Mouse (Mus musculus) embryo, embryonic 10.5 days (tissue): ENCODE measurements around the gene Fam78a.

Source experiments
- DNase-seq: peaks from one replicate; pipeline ENCODE4 v3.0.0-alpha.2; 2015; ENCODE audit warnings: low spot score

Gene Fam78a

GRCm38 (mm10) chr2:32084111-32084871, at the start of gene Fam78a:
Fam78a (minus strand) TSS chr2:32084857.
- DNase-seq, result peak; percentile 78

- peak; percentile 94 for DNase-seq
Observed at GRCm38 (mm10) chr2:32134039-32134438, 49.4 kb upstream of the Fam78a start.

GRCm38 (mm10) chr2:32132567-32132992, 47.9 kb upstream of the Fam78a start:
- peak; percentile 88 for DNase-seq

DNA sequence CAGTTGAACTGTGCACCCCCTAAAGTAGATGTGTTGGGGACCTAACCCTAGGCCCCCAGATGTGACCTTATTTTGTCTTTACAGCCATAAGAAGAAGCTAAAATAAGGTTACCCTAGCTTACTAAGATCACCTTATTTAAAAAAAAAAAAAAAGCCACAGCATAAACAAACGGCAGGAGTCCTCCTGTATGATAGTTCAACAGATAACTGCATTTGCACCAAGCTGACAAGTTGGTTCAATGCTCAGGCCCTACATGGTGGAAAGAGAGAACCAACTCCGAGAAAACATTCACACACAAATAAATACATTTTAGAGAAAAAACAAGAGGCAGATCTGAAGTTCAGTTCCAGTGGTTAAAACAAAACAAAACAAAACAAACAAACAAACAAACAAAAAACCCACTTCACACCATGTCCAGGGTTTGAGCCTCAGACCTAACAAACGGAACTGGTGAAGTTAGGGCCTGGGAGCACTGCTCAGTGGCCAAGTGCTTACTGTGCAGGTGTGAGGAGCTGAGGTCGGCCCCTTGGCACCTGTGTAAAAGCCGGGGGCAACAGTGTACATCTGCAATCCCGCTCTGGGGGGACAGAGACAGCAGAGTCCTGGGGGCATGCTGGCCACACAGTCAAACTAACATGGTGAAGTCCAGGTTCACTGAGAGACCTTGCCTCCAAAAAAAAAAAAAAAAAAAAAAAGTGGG, 47.4 kb upstream of the Fam78a start:
- DNase-seq, result no peak

- DNase-seq, result no peak
Observed at GRCm38 (mm10) chr2:32131205-32131834, 46.7 kb upstream of the Fam78a start.

DNA sequence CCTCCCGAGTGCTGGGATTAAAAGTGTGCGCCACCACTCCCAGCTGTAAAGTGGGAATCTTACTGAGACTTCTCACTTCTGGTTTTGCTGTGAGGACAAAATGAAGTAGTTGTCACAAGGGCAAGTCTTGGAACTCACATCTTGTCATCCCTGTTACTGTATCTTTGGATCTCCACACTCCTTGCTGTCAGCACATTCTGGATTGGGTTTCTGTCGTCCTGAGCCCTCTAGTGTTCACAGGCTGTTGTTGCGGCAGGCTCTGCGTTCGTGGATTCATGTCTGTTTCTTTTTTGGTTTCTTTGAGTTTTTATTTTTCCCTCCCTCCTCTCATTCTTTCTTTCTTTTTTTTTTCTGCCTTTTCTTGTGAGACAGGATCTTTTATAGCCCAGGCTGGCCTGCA, 45.8 kb upstream of the Fam78a start:
- peak; percentile 78 for DNase-seq

DNA sequence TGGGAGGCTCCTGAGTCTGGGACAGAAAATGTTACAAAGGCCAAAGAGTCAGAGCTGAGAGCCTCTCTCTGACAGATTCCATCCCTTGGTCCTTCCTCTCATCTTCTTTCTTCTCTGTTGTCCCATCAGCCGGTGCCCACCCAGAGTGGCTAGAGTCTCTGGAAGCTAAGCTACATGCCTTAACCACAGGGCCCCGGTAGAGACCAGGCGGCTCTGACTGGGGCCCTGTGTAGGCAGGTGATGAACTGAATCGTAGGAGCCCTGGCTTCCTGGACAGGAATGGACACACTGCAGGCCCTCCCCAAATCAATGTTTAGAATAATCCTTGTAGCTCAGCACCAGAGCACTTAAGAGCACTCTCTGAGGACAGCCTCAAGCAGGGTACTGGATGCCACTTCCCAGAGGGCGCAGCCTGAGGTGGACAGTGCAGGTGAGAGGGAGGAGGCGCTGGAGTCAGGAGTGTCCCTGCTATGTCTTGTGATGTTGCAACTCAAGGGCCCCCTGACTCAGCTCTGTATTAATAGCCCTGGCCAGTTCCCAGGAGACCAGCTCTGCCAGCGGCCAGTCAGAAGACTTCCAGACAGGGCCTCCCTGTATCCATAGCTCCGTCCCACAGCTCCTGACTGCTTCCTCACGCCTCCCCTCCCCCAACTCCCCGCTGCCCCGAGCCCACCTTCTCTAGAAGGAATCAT, 44.9 kb upstream of the Fam78a start:
- DNase-seq, result no peak

GRCm38 (mm10) chr2:32128536-32128841, 43.8 kb upstream of the Fam78a start:
- no peak for DNase-seq

- peak; percentile 39 for DNase-seq
Observed at GRCm38 (mm10) chr2:32127653-32128535, 43.2 kb upstream of the Fam78a start.

DNA sequence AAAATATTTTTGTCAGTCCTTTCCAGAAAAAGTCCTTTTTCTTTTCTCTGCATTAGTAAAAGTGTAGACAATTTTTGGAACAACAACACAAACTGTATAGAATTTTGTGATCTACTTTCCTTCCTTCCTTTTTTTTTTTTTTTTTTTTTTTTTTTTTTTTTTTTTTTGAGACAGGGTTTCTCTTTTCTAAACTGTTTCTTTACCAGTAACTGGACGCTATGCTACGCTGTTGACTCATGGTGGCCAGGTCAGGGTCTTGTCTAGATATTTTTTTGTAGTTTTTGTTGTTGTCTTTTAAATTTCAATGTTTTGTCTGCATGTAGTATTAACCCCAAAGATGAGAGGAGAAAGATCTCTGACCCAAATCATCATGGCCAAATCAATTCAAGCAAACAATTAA, 37.1 kb upstream of the Fam78a start:
- DNase-seq, result no peak

GRCm38 (mm10) chr2:32121150-32121549, 36.5 kb upstream of the Fam78a start:
- no peak for DNase-seq

DNA sequence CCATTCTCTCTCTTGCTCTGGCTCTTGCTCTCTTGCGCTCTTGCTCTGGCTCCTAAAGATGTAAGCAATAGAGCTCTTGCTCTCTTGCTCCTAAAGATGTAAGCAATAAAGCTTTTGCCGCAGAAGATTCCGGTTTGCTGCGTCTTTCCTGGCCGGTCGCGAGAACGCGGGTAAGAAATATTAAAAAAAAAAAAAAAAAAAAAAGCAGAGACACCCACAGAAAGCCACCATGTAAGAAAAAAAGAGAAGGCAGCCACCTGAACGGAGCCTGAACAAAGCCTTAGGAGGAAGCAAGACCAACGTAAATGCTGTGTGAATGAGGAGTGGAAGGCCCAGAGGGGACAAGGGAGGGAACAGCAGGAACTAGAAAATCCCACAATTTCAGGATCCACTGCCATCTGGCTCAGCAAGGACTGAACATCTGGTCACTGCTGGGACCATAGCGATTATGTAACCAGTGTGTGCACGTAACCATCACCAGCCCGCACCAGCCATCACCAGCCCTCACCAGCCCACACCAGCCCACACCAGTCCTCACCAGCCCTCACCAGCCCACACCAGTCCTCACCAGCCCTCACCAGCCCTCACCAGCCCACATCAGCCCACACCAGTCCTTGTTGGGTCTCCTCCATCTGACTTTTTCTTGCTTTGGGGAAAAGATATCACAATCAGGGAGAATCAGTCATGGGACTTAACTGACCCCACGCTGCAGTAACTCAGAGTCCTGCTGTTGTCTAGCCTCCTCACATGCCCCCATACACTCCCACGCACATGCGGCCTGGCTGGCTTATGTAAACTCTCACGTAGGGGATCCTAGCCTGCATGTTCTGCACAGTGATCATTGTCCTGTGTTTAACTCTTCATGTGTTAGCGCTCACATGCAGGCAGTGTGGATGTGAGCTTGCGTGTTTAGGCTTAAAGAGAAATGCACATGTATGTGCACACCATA, 35.4 kb upstream of the Fam78a start:
- no peak for DNase-seq

DNA sequence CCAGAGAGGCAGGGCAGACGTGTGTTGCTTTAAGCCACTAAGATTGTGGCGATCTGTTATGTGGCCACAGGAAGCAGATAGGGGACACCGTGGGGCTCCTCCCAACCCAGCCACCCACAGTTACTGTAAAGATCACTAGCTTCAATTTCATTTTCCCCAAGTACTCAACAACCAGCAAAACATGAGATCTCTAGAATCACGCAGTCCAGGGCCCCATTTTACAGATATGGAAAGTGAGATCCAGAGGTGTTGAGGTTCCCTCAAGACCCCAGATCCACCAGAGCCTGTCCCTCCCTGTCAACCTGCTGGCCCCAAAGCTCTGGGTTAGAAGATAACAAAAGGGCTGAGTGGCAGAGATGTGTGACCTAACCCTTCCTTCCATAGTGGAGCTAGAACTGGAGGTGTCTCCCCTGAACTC, 31.2 kb upstream of the Fam78a start:
- DNase-seq, result no peak

DNA sequence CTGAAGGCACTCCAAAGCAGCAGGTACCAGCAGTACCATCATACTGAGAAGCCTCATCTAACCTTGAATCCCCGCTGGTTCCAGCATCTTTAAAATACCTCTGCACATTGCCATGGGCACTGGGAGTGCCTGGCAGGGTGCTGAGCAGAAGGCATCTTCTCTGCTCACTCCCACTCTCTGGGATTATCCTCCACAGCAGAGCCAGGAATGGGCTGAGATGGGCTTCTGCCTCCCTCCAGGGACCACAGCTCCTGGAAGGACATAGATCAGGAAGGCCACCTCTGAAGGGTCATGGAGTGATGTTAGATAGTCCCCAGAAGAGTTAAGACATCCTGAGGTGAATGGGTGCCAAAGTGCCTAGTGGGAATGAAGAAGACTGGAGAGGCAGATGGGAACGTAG, 27.9 kb upstream of the Fam78a start:
- DNase-seq, result no peak

DNA sequence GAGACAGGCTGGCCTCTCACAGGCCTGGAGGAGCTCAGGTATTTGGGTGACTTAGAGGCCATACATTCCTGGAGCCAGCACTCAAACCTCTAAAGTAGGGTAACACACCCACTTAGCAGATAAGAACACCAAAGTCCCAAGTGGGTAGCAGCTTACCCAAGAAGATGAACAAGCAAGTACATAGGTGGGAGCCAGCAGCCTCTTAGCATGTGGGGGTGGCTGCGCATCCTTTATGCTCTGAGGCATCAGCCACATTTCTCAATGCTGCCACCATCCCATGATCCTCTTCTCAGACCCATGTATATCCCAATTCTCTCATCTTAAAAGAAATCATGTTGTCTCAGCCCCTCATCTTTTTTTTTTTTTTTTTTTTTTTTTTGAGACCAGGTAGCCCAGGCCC, 26.6 kb upstream of the Fam78a start:
- no peak for DNase-seq

GRCm38 (mm10) chr2:32105930-32106329, 21.3 kb upstream of the Fam78a start:
- DNase-seq, result no peak

- DNase-seq, result no peak
Observed at GRCm38 (mm10) chr2:32105117-32105913, 20.7 kb upstream of the Fam78a start.

GRCm38 (mm10) chr2:32104122-32104521, 19.5 kb upstream of the Fam78a start:
- no peak for DNase-seq

GRCm38 (mm10) chr2:32103557-32103956, 18.9 kb upstream of the Fam78a start:
- DNase-seq, result no peak

GRCm38 (mm10) chr2:32102944-32103343, 18.3 kb upstream of the Fam78a start:
- DNase-seq, result no peak
